Mouse (Mus musculus) ES-Bruce4 (cell line): ENCODE results near the gene Sostdc1.

Source experiments
- CTCF ChIP-seq: IDR thresholded peaks from one replicate; pipeline ENCODE4 v1.8.1; 2011; ENCODE audit warnings: low read depth, low read length
- EP300 ChIP-seq: IDR thresholded peaks from 2 replicates; pipeline ENCODE4 v1.6.1; 2011; ENCODE audit warnings: low read depth, low read length; ENCODE audit not compliant: insufficient read depth

GRCm38 (mm10) chr12:36344131-36344530 lies 30.2 kb downstream of the Sostdc1 start:
- TF ChIP-seq CTCF (no peak), EP300 (no peak)
